Mouse (Mus musculus): ENCODE measurements around the gene Pacsin3.

Pacsin3 gene

DNA sequence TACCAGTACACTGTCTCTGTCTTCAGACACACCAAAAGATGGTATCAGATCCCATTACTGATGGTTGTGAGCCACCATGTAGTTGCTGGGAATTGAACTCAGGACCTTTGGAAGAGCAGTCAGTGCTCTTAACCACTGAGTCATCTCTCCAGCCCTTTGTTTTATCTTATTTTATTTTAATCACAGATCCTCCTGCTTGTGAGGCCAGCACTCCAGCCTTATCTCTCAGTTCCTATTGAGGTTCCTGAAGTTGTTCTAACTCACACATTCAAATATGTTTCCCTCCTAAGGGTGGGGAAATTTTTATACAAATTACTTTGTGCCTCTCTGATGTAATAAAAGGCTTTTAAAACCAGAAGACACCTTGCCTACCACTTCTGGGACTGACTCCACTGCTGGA, 50.8 kb downstream of the Pacsin3 start:
- DNase-seq, result no peak

DNA sequence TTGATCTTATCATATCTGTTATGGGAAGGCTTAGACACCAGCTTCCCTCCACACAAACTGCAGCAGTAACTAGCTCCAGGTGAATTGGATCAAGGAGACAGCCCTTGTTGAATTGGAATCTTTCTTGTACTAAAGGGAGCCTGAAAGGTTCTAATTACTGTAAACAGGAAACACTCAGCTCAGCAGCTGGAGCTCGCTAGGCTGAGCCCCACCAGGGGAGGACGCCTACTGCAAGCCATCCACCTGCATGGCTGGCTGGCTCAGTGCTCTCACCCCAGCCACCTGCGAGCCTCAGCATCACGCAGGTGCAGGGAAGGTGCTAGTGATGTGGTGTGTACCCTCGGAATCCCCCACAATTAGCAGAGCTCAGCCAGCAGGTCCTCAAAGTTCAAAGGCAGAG, 52.9 kb downstream of the Pacsin3 start:
- peak; percentile 79 for DNase-seq

DNA sequence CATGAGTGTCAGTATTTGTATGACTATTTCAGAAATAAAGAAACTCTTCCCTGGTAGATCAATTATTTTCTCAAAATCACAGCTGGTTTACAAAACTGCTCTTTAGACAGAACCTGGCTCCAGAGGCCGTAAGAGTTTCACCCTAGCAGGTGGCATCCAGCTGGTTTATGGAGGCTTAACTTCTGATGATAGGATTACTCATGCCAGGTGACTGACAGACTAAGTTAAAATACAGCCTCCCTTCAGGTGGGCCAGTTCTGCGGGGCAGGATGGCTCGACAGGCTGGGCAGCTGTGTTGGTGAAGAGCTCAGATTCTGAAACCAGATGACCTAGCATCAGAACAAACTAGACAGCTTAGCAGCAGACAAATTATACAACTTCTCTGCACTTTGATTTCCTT, 53.8 kb downstream of the Pacsin3 start:
- DNase-seq, result no peak

DNA sequence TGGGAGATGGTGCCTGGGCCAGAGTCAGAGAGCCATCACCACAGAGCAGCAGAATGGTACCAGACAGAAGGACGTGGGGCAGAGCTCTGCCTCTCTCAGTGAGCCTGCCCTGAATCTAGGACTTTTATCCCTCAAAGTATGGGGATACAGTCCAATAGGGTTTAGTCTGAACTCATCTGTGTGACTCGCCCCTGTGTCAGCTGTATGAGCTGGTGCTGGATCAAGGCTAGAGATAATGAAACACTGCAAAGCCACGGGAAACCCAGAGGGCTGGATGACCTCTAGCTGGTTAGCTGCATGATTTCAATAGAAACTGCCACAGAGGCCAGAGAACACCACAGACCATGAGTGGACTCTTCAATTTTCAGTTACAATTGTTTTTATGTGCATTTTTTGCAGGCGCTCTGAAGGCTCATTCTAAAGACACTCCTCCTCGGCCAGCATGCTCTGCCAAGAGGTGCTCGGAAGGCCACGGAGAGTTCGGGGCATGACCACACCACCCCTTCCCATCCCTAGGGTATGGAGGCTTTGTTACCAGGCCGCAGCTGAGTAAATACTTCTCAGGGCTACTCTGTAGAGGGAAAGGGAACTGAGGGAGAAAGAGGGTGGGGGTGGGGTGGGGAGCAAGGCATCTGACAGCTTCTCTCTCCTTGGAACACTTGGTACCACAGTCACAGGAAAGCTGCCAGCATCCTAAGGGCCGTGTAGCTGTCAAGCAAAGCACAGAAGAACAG, 57.0 kb downstream of the Pacsin3 start:
- DNase-seq, result no peak

DNA sequence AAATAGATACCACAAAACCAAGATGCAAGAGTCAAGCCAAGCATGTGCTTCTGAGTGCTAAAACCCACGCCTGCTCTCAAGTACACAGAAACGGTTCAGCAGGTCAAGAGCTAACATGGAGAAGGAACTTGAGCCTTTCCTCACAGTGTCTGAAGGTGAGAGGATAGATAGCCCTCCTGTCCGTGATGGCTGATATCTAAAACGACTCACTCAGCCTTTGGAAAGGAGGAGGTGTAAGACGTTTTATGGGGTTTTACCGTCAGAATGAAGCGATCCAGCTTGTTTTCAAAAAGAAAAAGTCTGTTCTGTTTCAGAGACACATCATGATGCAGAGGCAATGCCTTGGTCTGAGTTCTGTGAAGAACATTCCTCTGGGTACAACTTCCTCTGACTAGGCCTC, 58.4 kb downstream of the Pacsin3 start:
- DNase-seq, result no peak
